Mouse (Mus musculus) kidney, adult 11 months (tissue): ENCODE data around the gene Pde4b.
A peak's percentile ranks its signal among the peaks of the same experiment; 100 is the strongest.

Experiments
- DNase-seq: peaks from one replicate; pipeline ENCODE4 v3.0.0; 2022

Gene Pde4b

DNA sequence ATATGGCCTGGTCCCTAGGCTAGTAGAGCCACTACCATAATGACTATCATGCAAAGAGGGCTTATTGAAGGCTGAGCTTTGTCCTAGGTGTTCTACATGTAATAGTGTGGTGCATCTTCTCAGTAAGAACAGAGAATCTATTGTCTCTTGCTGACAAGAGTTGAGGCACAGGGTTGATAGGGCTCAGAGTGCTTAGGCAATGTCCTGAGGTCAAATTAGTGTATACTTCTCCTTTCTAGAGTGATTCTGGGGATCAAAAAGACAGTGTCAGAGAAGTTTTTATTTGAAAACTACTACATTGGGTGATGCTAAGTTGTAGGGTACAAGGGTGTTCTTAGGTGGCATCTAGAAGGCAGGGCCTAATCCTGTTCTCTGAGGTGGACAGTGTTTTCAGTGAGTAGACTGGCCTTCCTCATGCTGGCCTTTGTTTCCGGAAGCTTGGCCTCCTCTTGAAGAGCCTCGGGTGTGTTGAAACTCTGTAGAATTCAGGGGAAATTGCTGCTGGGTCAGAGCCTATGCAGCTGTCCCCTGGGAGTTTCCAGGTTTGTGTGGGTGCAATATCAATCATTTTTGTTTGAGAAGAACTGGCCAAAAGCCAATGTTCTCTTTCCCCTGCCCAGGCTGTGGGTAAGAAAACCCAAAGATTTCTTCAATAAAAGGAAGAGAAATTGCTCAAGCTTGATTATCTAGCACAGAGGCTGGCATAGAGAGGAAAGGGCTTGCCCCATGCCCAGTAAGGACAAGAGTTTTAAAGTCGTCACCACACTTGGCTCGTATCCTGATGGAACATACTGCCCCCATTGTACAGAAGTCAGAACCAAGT, 536.7 kb downstream of the Pde4b start:
- DNase-seq: no peak

DNA sequence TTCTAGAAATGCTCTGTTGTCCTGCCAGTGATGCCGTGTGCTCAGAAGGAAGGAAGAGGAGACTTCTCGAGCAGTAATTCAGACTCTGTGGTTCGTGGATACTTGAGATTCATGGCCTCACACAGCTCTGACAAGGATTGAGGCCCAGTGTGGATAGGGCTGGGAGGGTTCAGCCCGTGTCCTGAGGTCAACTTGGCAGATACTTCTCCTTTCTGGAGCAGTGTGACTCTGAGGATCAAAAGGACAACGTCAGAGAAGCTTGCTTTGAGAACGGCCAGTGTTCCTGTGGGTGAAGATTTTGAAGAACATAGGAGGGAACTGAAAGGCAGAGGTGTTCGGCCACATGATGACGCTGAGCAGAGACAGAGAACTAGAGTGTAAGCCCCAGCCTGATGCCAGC, 537.6 kb downstream of the Pde4b start:
- DNase-seq: no peak

DNA sequence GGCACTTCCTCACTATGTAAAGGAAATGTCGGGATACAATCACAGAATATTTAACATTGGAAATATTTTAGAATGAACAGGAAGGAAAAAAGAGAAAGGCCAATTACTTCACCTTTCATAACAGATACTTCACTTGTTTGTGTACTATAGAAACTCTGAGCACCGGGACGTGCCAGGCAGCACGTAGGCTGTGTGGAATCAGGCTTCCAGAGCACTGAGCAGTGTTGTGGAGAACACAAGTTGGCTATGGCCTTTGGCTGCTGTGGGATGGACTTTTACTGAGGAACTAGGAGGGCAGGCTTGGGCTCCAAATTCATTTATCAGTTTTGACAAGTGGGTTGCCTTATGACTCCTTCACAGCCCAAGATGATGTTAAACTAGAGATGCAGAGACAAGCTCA, 540.5 kb downstream of the Pde4b start:
- DNase-seq: no peak

DNA sequence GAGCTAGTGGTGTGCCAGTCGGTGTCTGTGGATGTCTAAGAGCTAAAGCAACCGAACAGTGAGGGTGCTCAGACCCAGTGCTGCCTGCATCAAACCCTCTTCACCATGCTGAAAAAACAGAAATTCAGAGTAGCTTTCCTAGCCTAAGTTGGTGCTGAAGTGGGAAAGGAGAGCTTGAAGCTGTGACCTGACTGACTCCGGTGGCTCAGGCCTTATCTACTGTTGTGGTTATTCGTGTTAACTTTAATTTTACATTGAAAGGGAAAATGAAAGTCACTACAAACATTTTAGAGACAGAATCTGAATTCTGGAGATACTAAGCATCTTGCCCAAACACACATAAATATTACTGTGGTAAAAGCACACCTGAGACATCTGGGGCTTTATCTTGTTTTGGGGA, 542.3 kb downstream of the Pde4b start:
- DNase-seq: no peak

DNA sequence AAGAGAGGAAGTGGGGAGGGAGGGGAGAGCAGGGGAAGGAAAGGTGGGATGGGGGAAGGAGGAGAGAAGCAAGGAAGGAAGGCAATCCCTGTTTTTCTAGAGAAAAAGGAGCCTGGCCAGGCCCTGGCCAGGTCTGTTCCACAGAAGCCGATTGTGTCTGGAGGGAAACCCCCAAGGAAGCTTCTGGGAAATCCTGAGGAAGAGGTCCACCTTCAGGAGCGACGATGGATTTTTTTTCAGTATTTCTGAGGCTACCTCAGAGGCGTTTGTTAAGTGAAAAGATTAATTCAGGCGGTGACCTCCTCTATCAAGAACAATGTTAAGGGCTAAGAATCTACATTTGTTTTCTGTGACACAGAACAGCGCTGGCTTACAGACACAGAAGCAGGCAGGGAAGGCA, 542.9 kb downstream of the Pde4b start:
- DNase-seq: no peak

DNA sequence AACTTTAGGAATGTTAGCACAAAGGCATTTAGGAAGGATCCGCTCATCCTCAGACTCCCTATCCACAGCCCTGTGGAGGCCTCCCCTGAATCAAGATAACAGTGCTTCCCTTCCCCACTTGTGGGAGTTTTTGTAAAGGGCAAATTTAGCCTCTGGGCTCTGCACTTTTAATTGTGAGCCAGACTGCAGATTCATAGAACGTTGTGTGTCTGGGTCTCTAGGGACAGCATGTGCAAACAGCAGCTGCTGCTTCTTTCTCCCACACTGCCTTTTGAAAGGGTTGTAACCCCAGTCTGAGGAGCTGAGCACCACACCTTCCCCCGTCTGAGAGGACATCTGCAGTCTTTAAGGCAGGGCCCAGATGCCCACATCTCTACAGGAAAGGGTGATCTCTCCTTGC, 544.3 kb downstream of the Pde4b start:
- no peak for DNase-seq

DNA sequence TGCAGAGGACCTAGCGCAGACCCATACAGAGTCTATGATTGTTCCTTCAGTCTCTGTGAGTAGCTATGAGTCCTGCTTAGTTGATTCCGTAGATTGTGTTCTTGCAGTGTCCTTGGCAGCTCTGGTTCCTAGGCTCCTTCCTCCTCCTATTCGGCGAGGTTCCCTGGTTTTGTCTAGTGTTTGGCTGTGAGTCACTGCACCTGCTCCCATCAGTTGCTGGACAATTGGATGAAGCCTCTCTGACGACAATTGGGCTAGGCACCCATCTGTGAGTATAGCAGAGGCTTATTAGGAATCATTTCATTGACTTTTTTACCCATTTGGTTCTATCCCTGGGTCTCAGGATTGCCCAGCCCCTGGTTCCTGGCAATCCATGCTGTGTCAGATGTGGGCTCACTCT, 545.9 kb downstream of the Pde4b start:
- no peak for DNase-seq

DNA sequence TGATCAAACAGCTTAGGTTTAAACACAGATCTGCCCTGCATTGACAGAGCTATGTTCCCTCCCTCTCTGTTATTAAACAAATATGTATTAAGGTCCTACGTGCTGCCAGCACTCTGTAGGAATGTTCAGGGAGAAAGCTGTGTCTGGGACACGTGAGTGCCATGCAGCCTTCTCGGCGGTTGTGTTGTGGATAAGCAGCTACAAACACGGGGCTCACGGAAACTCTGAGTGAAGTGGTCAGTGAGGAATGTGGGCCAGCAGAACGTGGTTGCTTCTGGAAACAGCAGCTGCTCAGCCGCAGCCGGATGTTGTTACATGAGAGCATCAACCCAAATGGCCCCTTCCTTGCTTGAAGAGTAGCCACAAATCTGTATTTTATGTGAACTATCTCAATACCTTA, 547.9 kb downstream of the Pde4b start:
- DNase-seq: peak; percentile 37

DNA sequence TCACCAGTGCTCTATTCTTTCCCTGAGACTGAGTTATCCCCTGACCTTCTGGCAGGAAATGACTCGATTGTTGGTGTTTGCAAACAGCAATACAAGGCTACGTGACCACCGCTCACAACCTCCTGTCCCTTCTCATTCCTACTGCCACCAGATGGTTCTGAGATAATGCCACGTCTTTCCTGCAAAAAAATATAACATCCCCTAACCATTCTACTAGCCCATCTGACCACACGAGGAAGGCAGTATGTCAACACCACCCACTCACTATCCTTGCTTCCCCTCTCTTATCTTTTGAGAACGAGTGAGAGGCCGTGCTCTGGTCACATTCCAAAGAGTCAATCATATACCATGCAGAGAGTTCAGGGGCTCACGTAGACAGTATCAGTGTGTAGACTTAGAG, 548.6 kb downstream of the Pde4b start:
- no peak for DNase-seq

DNA sequence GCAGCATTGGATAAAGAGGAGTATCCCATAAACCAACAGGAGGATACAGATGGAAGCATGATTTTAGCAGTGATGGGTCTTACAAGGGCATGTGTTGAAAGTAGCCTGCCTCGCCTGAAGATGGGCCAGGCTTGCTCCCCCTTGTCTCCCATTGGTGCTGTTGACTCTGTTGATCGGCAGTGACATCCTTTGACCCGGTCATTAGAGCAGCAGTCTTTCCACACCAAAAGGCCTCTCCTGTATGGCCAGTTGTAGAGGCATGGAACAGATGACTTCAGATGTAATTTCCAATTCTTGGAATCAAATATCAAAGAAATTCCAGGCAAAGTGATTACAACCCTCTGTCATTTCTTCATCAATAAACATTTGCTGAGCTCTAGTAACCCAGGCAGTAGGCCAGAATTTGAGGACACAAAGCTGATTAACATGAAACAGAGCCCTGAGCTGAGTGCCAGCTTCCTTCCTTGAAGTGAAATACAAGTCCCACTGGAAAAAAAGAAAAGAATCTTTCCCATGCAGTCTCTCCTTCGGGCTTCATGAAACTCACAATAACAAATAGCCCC, 550.1 kb downstream of the Pde4b start:
- DNase-seq: no peak

DNA sequence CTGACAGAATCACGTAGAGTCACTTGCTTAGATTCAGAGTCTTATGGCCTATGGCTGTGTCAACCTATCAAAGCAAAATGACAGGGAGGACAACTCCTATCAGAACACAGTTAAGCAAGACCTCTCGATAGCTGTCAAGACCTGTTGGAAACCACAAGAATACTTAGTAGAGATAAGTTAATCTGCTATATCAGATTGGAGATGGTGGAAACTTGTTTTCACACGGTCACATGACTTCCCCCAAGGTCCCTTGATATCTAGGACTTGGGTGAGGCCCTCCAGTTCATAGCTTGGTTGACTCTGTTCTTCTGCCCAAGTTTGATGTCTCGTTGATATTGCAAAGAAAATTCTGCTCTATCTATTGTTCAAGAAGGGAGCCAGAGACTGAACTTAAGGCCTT, 553.6 kb downstream of the Pde4b start:
- no peak for DNase-seq

DNA sequence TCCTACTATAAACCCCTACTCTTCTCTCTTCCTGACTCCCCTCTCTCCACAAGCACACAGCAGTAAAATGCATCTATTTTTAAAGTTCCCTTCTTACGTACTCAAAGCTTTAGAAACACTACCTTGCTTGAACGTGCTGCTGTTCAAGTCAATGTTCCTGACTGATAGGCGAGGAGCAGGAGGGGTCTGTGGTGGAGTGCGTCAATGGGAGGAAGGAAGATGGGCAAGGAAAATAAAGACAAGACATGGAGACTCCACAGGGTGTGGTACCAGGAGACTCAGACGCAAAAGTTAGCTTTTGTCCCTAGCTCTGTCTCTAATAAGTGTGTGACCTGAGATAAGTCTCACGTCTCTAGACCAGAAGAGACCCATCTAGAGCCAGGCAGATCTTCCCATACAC, 556.7 kb downstream of the Pde4b start:
- DNase-seq: no peak

DNA sequence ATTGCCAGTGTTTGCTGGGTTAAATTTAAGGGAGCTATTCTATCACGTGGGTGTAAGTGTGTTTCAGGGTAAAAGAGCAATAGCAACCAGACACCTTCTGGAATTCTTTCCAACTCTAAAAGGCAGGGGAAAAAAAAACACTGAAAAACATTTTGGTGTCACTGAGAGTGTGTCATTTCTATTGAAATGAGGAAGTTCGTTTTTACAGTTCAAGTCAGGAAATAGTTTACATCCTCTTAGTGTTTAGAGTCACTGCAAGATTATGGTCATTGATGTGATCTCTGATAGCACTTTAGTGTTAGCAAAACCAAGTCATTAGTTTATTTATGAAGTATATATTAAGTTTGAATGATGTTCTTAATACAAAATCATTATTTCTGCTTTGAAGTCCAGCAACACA, 559.7 kb downstream of the Pde4b start:
- DNase-seq: no peak

DNA sequence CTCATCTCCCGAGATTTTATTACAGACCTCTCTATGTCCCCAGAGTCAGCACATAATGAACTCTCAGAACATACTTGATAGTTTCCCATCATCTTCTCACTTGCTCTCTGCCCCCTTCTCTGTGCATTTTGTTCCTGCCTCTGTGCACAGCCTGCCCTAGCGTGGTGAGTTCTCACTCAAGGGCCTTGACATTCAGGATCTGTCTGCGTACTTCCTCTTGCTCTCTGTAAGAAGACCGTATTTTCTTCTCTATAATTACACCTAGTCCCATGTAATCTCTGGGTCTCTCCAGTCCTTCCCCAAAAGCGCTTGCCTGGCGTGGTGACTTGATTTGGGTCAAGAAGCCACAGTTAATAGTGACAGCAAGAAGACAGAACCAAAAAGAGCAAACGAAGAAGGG, 568.0 kb downstream of the Pde4b start:
- no peak for DNase-seq

DNA sequence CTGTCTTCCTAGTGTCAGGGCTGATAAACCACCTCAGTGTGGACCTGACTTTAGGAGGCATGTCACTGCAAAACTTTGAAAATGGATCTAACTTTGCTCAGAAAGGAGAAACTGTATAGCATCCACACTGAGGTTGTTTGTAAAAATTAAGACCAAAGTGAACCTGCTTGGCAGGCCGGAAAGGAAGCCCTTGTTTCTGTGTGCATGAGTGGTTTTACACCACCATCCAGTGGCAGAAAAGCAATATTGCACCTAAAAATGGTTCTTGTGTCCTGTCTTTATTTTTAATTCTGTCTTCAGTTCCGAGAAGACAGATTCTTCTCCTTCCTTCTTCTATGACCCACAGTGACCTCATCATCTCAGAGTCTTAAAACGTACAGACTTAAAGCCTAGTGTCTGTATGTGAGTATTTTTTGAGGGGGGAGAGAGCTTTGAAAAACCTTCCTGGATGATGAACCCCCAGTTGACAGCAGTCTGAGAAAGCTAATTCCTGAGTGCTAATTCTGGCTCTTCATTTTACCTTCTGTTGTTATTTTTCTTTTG, 569.2 kb downstream of the Pde4b start:
- peak; percentile 15 for DNase-seq
